Mouse (Mus musculus): ENCODE measurements around the gene Hrh1. TPM values are rescaled to one million over a fixed set of nuclear protein-coding genes. Genes with fewer than 3 reads are reported as not detected.

The Hrh1 gene
- polyA plus RNA-seq, 1 experiment from 2014 or later = 0.80 TPM

DNA sequence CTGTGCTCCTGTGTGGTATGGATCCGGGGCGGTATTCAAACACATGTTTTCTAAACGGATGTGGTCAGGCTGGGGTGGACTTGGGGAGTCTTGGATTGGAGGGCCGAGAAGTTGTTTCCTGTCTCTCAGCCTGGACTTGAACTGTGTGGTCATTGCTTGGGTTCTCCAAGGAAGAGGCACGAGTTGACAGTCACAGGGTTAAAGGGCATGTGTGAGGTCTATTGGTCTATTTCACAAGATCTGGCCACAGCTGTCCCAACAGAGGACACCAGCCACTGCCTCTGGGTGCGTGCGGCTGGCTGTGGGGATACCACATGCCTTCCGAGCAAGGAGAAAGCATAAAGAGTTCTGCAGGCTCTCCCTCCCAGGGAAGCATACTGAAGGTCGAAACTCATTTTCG, 2.7 kb downstream of the Hrh1 start:
- H3K9me3 ChIP-seq (ENCODE audit: control insufficient read depth, low read length) = no peaks in the 10 kb centered on the region
- 76% methylated on average over 10 of the region's 10 CpGs for WGBS

GRCm38 (mm10) chr6:114400841-114401240, 3.1 kb downstream of the Hrh1 start:
- Histone ChIP-seq H3K36me3 (ENCODE audit: control insufficient read depth, insufficient read depth, low read length) (no peaks in the 10 kb centered on the region), H3K4me1 (ENCODE audit: control insufficient read depth, insufficient read depth, low read length) (0 out of 2 replicates have a peak, but pooled peaks cover 20% of the 10 kb centered on the region), H3K4me2 (ENCODE audit: low read length) (no peak overlapping the region), H3K27ac (replicated peaks; ENCODE audit: low read depth, low read length) (no peak overlapping the region), H3K27me3 (ENCODE audit: control insufficient read depth, insufficient read depth, low read length) (peaks cover 31% of the 10 kb centered on the region), H3K9ac (replicated peaks; ENCODE audit: low read length) (no peak overlapping the region), H3K4me3 (replicated peaks; ENCODE audit: low read depth, low read length) (no peak overlapping the region), H3K9me3 (ENCODE audit: control insufficient read depth, low read length) (no peaks in the 10 kb centered on the region)
- DNase-seq (peak; percentile 38), ATAC-seq (ENCODE audit: low FRiP score, low TSS enrichment) (no peak)
- 34% methylated on average over 8 of the region's 8 CpGs for WGBS

More for the DNA sequence above, 2.7 kb downstream of the Hrh1 start:
- H3K9ac ChIP-seq (replicated peaks; ENCODE audit: low read length) = no peak overlapping the region
- peaks cover 31% of the 10 kb centered on the region for H3K27me3 ChIP-seq (ENCODE audit: control insufficient read depth, insufficient read depth, low read length)
- 0 out of 2 replicates have a peak, but pooled peaks cover 20% of the 10 kb centered on the region for H3K4me1 ChIP-seq (ENCODE audit: control insufficient read depth, insufficient read depth, low read length)
- no peak for DNase-seq
- no peaks in the 10 kb centered on the region for H3K36me3 ChIP-seq (ENCODE audit: control insufficient read depth, insufficient read depth, low read length)
- H3K27ac ChIP-seq (replicated peaks; ENCODE audit: low read depth, low read length) = no peak overlapping the region
- no peak overlapping the region for H3K4me2 ChIP-seq (ENCODE audit: low read length)
- ATAC-seq (ENCODE audit: low FRiP score, low TSS enrichment) = no peak
- H3K4me3 ChIP-seq (replicated peaks; ENCODE audit: low read depth, low read length) = no peak overlapping the region

DNA sequence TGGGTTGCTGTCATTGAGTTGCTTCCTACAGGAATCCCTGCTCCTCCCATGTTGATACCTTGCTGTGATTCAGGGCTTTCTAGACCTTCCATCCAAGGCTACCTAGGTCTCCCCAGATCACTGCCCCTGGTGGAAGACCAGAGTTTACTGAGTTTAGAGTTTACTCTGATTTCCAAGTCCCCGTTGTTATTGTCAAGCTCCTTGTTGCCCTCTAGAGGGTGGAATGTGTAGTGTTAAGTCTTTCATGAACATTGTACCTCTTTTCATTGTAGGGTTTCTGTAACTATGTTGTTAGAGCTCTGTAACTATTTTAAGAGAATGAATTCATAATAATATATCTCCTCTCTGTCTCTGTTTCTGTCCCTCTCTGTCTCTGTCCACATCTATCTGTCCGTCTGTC, 4.4 kb downstream of the Hrh1 start:
- no peak overlapping the region for H3K4me3 ChIP-seq (replicated peaks; ENCODE audit: low read depth, low read length)
- 0 out of 2 replicates have a peak, but pooled peaks cover 20% of the 10 kb centered on the region for H3K4me1 ChIP-seq (ENCODE audit: control insufficient read depth, insufficient read depth, low read length)
- WGBS = 94% methylated on average over 2 of the region's 2 CpGs
- no peaks in the 10 kb centered on the region for H3K36me3 ChIP-seq (ENCODE audit: control insufficient read depth, insufficient read depth, low read length)
- H3K27ac ChIP-seq (replicated peaks; ENCODE audit: low read depth, low read length) = no peak overlapping the region
- H3K9ac ChIP-seq (replicated peaks; ENCODE audit: low read length) = no peak overlapping the region
- H3K9me3 ChIP-seq (ENCODE audit: control insufficient read depth, low read length) = no peaks in the 10 kb centered on the region
- no peak overlapping the region for H3K4me2 ChIP-seq (ENCODE audit: low read length)
- ATAC-seq (ENCODE audit: low FRiP score, low TSS enrichment) = no peak
- H3K27me3 ChIP-seq (ENCODE audit: control insufficient read depth, insufficient read depth, low read length) = peaks cover 21% of the 10 kb centered on the region
- DNase-seq = no peak

DNA sequence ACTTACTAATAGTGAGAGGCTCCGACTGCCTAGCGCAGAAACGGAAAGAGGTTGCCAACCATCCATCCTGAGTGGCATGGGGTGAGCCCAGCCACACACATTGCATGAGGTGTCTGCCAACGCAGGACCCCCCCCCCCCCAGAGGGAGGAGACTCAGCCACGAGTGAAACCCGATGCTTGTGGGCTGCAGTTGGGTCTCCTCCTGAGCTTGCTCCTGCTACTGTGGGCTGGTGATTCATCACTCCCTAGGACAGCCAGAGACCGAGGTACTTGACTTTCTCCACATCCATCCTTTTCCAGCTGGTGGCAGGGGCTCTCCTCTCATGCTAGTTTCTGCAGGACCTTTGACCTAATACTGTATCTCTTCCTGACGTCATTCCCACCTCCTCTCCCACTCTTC, 5.9 kb downstream of the Hrh1 start:
- no peak for DNase-seq
- ATAC-seq (ENCODE audit: low FRiP score, low TSS enrichment) = no peak
- H3K9ac ChIP-seq (replicated peaks; ENCODE audit: low read length) = no peak overlapping the region

DNA sequence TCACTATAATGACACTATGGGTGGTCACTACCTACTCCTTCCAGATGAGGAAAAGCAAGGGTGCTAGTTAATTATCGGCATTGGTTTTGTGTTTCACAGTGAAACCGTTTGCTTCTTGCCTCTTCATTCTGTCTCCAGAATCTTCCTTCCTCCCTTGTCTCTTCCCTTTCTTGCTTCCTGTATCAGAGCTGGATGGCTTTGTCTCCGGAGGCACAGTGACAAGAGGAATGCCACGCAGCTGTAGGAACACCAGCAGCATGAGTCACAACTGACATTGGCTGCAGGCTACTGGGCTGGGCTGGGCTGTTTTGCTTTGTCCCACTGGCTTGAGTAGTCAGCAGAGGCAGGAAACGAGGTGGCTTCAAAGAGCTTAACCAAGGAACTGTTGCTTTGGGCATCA, 6.4 kb downstream of the Hrh1 start:
- Histone ChIP-seq H3K9ac (replicated peaks; ENCODE audit: low read length) (no peak overlapping the region), H3K9me3 (ENCODE audit: control insufficient read depth, low read length) (no peaks in the 10 kb centered on the region), H3K36me3 (ENCODE audit: control insufficient read depth, insufficient read depth, low read length) (no peaks in the 10 kb centered on the region), H3K4me3 (replicated peaks; ENCODE audit: low read depth, low read length) (no peak overlapping the region), H3K27me3 (ENCODE audit: control insufficient read depth, insufficient read depth, low read length) (peaks cover 4% of the 10 kb centered on the region), H3K27ac (replicated peaks; ENCODE audit: low read depth, low read length) (no peak overlapping the region), H3K4me1 (ENCODE audit: control insufficient read depth, insufficient read depth, low read length) (0 out of 2 replicates have a peak, but pooled peaks cover 5% of the 10 kb centered on the region), H3K4me2 (ENCODE audit: low read length) (no peak overlapping the region)
- DNase-seq (no peak), ATAC-seq (ENCODE audit: low FRiP score, low TSS enrichment) (no peak)
- WGBS = 66% methylated on average over 5 of the region's 5 CpGs

More for the DNA sequence above, 5.9 kb downstream of the Hrh1 start:
- no peaks in the 10 kb centered on the region for H3K36me3 ChIP-seq (ENCODE audit: control insufficient read depth, insufficient read depth, low read length)
- H3K4me2 ChIP-seq (ENCODE audit: low read length) = no peak overlapping the region
- H3K4me1 ChIP-seq (ENCODE audit: control insufficient read depth, insufficient read depth, low read length) = 0 out of 2 replicates have a peak, but pooled peaks cover 10% of the 10 kb centered on the region
- no peak overlapping the region for H3K27ac ChIP-seq (replicated peaks; ENCODE audit: low read depth, low read length)
- WGBS = 58% methylated on average over 8 of the region's 8 CpGs
- no peak overlapping the region for H3K4me3 ChIP-seq (replicated peaks; ENCODE audit: low read depth, low read length)
- H3K27me3 ChIP-seq (ENCODE audit: control insufficient read depth, insufficient read depth, low read length) = peaks cover 8% of the 10 kb centered on the region
- H3K9me3 ChIP-seq (ENCODE audit: control insufficient read depth, low read length) = no peaks in the 10 kb centered on the region

DNA sequence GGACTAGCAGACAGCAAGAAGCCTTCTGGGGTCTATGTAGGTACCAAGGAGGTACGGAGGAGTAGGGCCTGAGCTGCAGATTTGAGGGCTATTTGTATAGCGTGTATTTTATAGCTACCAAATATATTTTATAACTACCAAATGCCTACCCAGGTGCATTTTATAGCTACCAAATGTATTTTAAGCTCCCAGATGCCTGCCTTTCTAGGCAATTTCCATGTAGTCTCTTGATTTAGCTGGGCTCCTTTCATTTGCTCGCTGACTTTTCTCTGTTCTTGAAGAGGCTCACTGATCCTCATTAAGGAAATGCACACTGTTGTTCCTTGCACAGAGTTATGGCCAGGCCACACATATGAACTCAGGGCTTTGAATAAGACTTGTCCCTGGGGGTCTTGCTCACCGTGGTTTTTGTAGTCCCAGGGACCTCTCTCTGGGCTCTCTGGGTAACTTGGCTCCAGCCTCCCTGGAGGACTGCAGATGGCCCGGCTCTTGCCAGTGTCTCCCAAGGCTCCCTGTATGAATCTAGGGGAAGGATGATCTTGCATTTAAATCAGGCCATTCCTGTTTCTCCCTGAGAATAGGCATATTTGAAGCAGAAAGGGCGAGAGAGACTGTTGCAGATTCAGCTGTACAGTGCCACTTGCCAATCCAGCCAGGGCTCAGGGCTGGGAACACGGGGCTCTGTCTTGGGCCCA, 7.2 kb downstream of the Hrh1 start:
- 74% methylated on average over 7 of the region's 7 CpGs for WGBS
- no peak overlapping the region for H3K4me2 ChIP-seq (ENCODE audit: low read length)
- 0 out of 2 replicates have a peak, but pooled peaks cover 5% of the 10 kb centered on the region for H3K4me1 ChIP-seq (ENCODE audit: control insufficient read depth, insufficient read depth, low read length)
- H3K27me3 ChIP-seq (ENCODE audit: control insufficient read depth, insufficient read depth, low read length) = no peaks in the 10 kb centered on the region
- H3K9ac ChIP-seq (replicated peaks; ENCODE audit: low read length) = no peak overlapping the region
- no peaks in the 10 kb centered on the region for H3K36me3 ChIP-seq (ENCODE audit: control insufficient read depth, insufficient read depth, low read length)
- no peak for DNase-seq
- no peaks in the 10 kb centered on the region for H3K9me3 ChIP-seq (ENCODE audit: control insufficient read depth, low read length)
- no peak for ATAC-seq (ENCODE audit: low FRiP score, low TSS enrichment)
- H3K4me3 ChIP-seq (replicated peaks; ENCODE audit: low read depth, low read length) = no peak overlapping the region
- H3K27ac ChIP-seq (replicated peaks; ENCODE audit: low read depth, low read length) = no peak overlapping the region

DNA sequence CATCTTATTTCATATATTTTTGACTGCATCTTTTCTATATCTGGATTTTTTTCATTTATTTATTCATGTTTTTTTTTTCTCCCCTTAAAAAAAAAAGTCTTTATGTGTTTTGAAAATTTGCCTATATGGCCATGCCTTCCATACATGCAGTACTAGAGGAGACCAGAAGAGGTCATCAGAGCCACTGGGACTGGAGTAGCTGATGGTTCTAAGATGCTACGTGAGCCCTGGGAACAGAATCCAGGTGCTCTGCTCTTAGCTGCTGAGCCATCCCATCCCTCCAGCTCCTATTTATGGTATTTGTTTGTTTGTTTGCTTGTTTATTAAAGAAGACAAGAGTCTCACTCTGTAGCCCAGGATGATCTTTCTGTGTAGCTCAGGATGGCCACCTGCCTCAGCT, 8.9 kb downstream of the Hrh1 start:
- DNase-seq (peak; percentile 31), ATAC-seq (ENCODE audit: low FRiP score, low TSS enrichment) (no peak)
- H3K4me1 ChIP-seq (ENCODE audit: control insufficient read depth, insufficient read depth, low read length) = no peaks in the 10 kb centered on the region
- H3K27me3 ChIP-seq (ENCODE audit: control insufficient read depth, insufficient read depth, low read length) = no peaks in the 10 kb centered on the region
- WGBS = 41% methylated on average over 1 of the region's 1 CpGs
- no peak overlapping the region for H3K27ac ChIP-seq (replicated peaks; ENCODE audit: low read depth, low read length)
- no peak overlapping the region for H3K9ac ChIP-seq (replicated peaks; ENCODE audit: low read length)
- H3K4me2 ChIP-seq (ENCODE audit: low read length) = no peak overlapping the region
- no peaks in the 10 kb centered on the region for H3K36me3 ChIP-seq (ENCODE audit: control insufficient read depth, insufficient read depth, low read length)
- H3K4me3 ChIP-seq (replicated peaks; ENCODE audit: low read depth, low read length) = no peak overlapping the region
- H3K9me3 ChIP-seq (ENCODE audit: control insufficient read depth, low read length) = no peaks in the 10 kb centered on the region

DNA sequence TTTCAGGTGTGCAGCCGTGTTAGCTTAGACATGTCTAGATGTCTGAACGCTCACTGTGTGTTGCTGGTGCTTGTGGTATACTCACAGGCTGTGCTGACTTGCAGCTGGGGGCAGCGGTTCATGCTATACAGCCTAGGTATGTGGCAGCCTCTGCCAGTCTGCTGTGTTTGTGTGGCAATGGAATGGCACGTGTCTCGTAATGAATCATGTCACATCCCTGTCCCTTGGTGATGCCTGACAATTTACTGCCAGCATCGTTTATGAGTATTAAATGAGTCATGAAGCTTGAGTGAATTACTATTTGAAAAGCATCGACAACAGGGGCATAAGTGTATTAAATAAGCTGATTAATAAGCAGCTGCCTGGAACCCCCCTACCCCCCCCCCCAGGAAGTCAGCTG, 9.3 kb downstream of the Hrh1 start:
- peak; percentile 27 for DNase-seq
- H3K27me3 ChIP-seq (ENCODE audit: control insufficient read depth, insufficient read depth, low read length) = no peaks in the 10 kb centered on the region
- no peak overlapping the region for H3K27ac ChIP-seq (replicated peaks; ENCODE audit: low read depth, low read length)
- no peak overlapping the region for H3K4me3 ChIP-seq (replicated peaks; ENCODE audit: low read depth, low read length)
- no peak for ATAC-seq (ENCODE audit: low FRiP score, low TSS enrichment)
- no peak overlapping the region for H3K4me2 ChIP-seq (ENCODE audit: low read length)
- H3K9ac ChIP-seq (replicated peaks; ENCODE audit: low read length) = no peak overlapping the region
- no peaks in the 10 kb centered on the region for H3K36me3 ChIP-seq (ENCODE audit: control insufficient read depth, insufficient read depth, low read length)
- WGBS = 79% methylated on average over 7 of the region's 7 CpGs
- H3K9me3 ChIP-seq (ENCODE audit: control insufficient read depth, low read length) = no peaks in the 10 kb centered on the region
- H3K4me1 ChIP-seq (ENCODE audit: control insufficient read depth, insufficient read depth, low read length) = no peaks in the 10 kb centered on the region

- no peaks in the 10 kb centered on the region for H3K36me3 ChIP-seq (ENCODE audit: control insufficient read depth, insufficient read depth, low read length)
- no peaks in the 10 kb centered on the region for H3K4me1 ChIP-seq (ENCODE audit: control insufficient read depth, insufficient read depth, low read length)
- 48% methylated on average over 17 of the region's 17 CpGs for WGBS
- H3K9ac ChIP-seq (replicated peaks; ENCODE audit: low read length) = no peak overlapping the region
- H3K27ac ChIP-seq (replicated peaks; ENCODE audit: low read depth, low read length) = no peak overlapping the region
- H3K4me2 ChIP-seq (ENCODE audit: low read length) = no peak overlapping the region
- no peak overlapping the region for H3K4me3 ChIP-seq (replicated peaks; ENCODE audit: low read depth, low read length)
- DNase-seq = peak; percentile 50
- no peaks in the 10 kb centered on the region for H3K9me3 ChIP-seq (ENCODE audit: control insufficient read depth, low read length)
- H3K27me3 ChIP-seq (ENCODE audit: control insufficient read depth, insufficient read depth, low read length) = no peaks in the 10 kb centered on the region
- no peak for ATAC-seq (ENCODE audit: low FRiP score, low TSS enrichment)
These were observed 10.5 kb downstream of the Hrh1 start for GRCm38 (mm10) chr6:114408278-114408677.
